Mouse (Mus musculus) limb, embryonic 12.5 days (tissue): Measurements from ENCODE around the gene Pidd1. TPM values are rescaled to one million over a fixed set of nuclear protein-coding genes. Genes with fewer than 3 reads are reported as not detected.

Experiments used
- ATAC-seq: fragments of 200-750 bp; cut with Nextera tagmentation; 2 replicates; pipeline ENCODE4 v1.8.0; 2017; ENCODE audit warnings: low read depth, moderate TSS enrichment; ENCODE audit not compliant: insufficient number of reproducible peaks, insufficient read depth, low FRiP score, low TSS enrichment
- H3K27ac ChIP-seq: fragments of 300-500 bp; sonication (generic); 2 replicates; pipeline ENCODE4 v1.5.1; 2016; ENCODE audit warnings: mild to moderate bottlenecking, moderate library complexity
- H3K27me3 ChIP-seq: fragments of 300-500 bp; sonication (generic); 2 replicates; pipeline ENCODE4 v1.6.1; 2016; ENCODE audit warnings: mild to moderate bottlenecking, moderate library complexity
- H3K36me3 ChIP-seq: fragments of 300-500 bp; sonication (generic); 2 replicates; pipeline ENCODE4 v1.6.1; 2016; ENCODE audit warnings: mild to moderate bottlenecking, moderate library complexity
- H3K4me1 ChIP-seq: fragments of 300-500 bp; sonication (generic); replicated peaks from 2 replicates; pipeline ENCODE4 v1.6.1; 2016
- H3K4me2 ChIP-seq: fragments of 300-500 bp; sonication (generic); 2 replicates; pipeline ENCODE4 v1.6.1; 2016; ENCODE audit warnings: mild to moderate bottlenecking, moderate library complexity
- H3K4me3 ChIP-seq: fragments of 300-500 bp; sonication (generic); replicated peaks from 2 replicates; pipeline ENCODE4 v1.5.1; 2016; ENCODE audit warnings: mild to moderate bottlenecking
- H3K9ac ChIP-seq: fragments of 300-500 bp; sonication (generic); replicated peaks from 2 replicates; pipeline ENCODE4 v1.6.1; 2016; ENCODE audit warnings: mild to moderate bottlenecking, moderate library complexity
- H3K9me3 ChIP-seq: fragments of 300-500 bp; sonication (generic); 2 replicates; pipeline ENCODE4 v1.6.1; 2016; ENCODE audit warnings: mild to moderate bottlenecking, moderate library complexity
- WGBS: fragments of 180-500 bp; shearing (Covaris S2); methylation state at CpG from one replicate; pipeline ENCODE4 v1.1.7; 2016; 5-methylcytosine and 5-hydroxymethylcytosine counted together
- polyA plus RNA-seq: library from polyadenylated mRNA; unstranded; fragments of >200 nt; fragmentation: Nextera tagmentation; extraction: Ambion mirVana; gene quantifications from 2 replicates; pipeline ENCODE4 v1.2.1, GENCODE M21; 2016

The Pidd1 gene
- polyA plus RNA-seq, 1 experiment from 2014 or later: 16.4 TPM

- no peak overlapping the region for H3K27ac ChIP-seq
- H3K4me1 ChIP-seq: peaks cover 13% of the 10 kb centered on the region
- no peaks in the 10 kb centered on the region for H3K9me3 ChIP-seq
- H3K9ac ChIP-seq: no peak overlapping the region
- H3K4me2 ChIP-seq: no peak overlapping the region
- no peak overlapping the region for H3K4me3 ChIP-seq
- ATAC-seq: no peak
- peaks cover 30% of the 10 kb centered on the region for H3K36me3 ChIP-seq
- no peaks in the 10 kb centered on the region for H3K27me3 ChIP-seq
- 76% methylated on average over 12 of the region's 12 CpGs for WGBS
Observed at GRCm38 (mm10) chr7:141426948-141427730, 16.7 kb downstream of the Pidd1 start.

GRCm38 (mm10) chr7:141423811-141424210 is 20.0 kb downstream of the Pidd1 start:
- no peak for ATAC-seq
- peaks cover 6% of the 10 kb centered on the region for H3K4me1 ChIP-seq
- H3K4me2 ChIP-seq: no peak overlapping the region
- no peak overlapping the region for H3K27ac ChIP-seq
- no peak overlapping the region for H3K4me3 ChIP-seq
- H3K9ac ChIP-seq: no peak overlapping the region
- 72% methylated on average over 4 of the region's 4 CpGs for WGBS
- H3K27me3 ChIP-seq: no peaks in the 10 kb centered on the region
- no peaks in the 10 kb centered on the region for H3K9me3 ChIP-seq
- peaks cover 7% of the 10 kb centered on the region; the same call in 1 of the 2 replicates for H3K36me3 ChIP-seq

- no peak overlapping the region for H3K9ac ChIP-seq
- peaks cover 5% of the 10 kb centered on the region; the same call in 1 of the 2 replicates for H3K4me1 ChIP-seq
- no peak overlapping the region for H3K27ac ChIP-seq
- H3K4me2 ChIP-seq: no peak overlapping the region
- no peaks in the 10 kb centered on the region for H3K36me3 ChIP-seq
- ATAC-seq: no peak
- WGBS: 78% methylated on average over 9 of the region's 9 CpGs
- H3K4me3 ChIP-seq: no peak overlapping the region
- 0 out of 2 replicates have a peak, but pooled peaks cover 3% of the 10 kb centered on the region for H3K27me3 ChIP-seq
- H3K9me3 ChIP-seq: no peaks in the 10 kb centered on the region
Observed at GRCm38 (mm10) chr7:141420030-141420702, 23.7 kb downstream of the Pidd1 start.

GRCm38 (mm10) chr7:141418970-141419369 is 24.9 kb downstream of the Pidd1 start:
- Histone ChIP-seq H3K9ac (no peak overlapping the region), H3K4me1 (peaks cover 5% of the 10 kb centered on the region; the same call in 1 of the 2 replicates), H3K36me3 (no peaks in the 10 kb centered on the region), H3K27ac (no peak overlapping the region), H3K27me3 (0 out of 2 replicates have a peak, but pooled peaks cover 3% of the 10 kb centered on the region), H3K9me3 (no peaks in the 10 kb centered on the region), H3K4me3 (no peak overlapping the region), H3K4me2 (no peak overlapping the region)
- 48% methylated on average over 7 of the region's 7 CpGs for WGBS
- no peak for ATAC-seq

GRCm38 (mm10) chr7:141417731-141418681 is 25.8 kb downstream of the Pidd1 start:
- no peak for ATAC-seq
- Histone ChIP-seq H3K4me3 (no peak overlapping the region), H3K9ac (no peak overlapping the region), H3K4me2 (no peak overlapping the region), H3K9me3 (no peaks in the 10 kb centered on the region), H3K36me3 (no peaks in the 10 kb centered on the region), H3K27me3 (0 out of 2 replicates have a peak, but pooled peaks cover 3% of the 10 kb centered on the region), H3K27ac (no peak overlapping the region), H3K4me1 (peaks cover 9% of the 10 kb centered on the region; the same call in 1 of the 2 replicates)
- WGBS: 73% methylated on average over 8 of the region's 8 CpGs

GRCm38 (mm10) chr7:141416144-141416841 is 27.5 kb downstream of the Pidd1 start:
- Histone ChIP-seq H3K4me1 (peaks cover 13% of the 10 kb centered on the region; the same call in 1 of the 2 replicates), H3K27ac (no peak overlapping the region), H3K36me3 (peaks cover 7% of the 10 kb centered on the region; the same call in 1 of the 2 replicates), H3K4me2 (no peak overlapping the region), H3K4me3 (no peak overlapping the region), H3K27me3 (0 out of 2 replicates have a peak, but pooled peaks cover 3% of the 10 kb centered on the region), H3K9me3 (no peaks in the 10 kb centered on the region), H3K9ac (no peak overlapping the region)
- WGBS: 86% methylated on average over 6 of the region's 6 CpGs
- no peak for ATAC-seq

GRCm38 (mm10) chr7:141413809-141414584 is 29.8 kb downstream of the Pidd1 start, which contains the start of gene Gatd1:
TSS of gene Gatd1 (minus strand) at chr7:141414136.
- Histone ChIP-seq H3K27ac (peak within 1 kb of the TSS; percentile 82), H3K27me3 (0 out of 2 replicates have a peak, but pooled peaks cover 3% of the 10 kb centered on the region), H3K4me3 (peak within 1 kb of the TSS; percentile 80), H3K4me2 (peak within 1 kb of the TSS; percentile 92), H3K9me3 (no peaks in the 10 kb centered on the region), H3K9ac (peak within 1 kb of the TSS; percentile 86), H3K36me3 (peaks cover 30% of the 10 kb centered on the region), H3K4me1 (peaks cover 12% of the 10 kb centered on the region)
- ATAC-seq: peak; percentile 82
- WGBS: under 1% methylated on average over 56 of the region's 56 CpGs

GRCm38 (mm10) chr7:141413331-141413730 is 30.5 kb downstream of the Pidd1 start:
- Histone ChIP-seq H3K27ac (peak overlapping the region; percentile 82), H3K9ac (peak overlapping the region; percentile 86), H3K4me2 (peak overlapping the region; percentile 92), H3K9me3 (no peaks in the 10 kb centered on the region), H3K4me3 (peak overlapping the region; percentile 80), H3K4me1 (peaks cover 8% of the 10 kb centered on the region), H3K27me3 (0 out of 2 replicates have a peak, but pooled peaks cover 3% of the 10 kb centered on the region), H3K36me3 (peaks cover 37% of the 10 kb centered on the region)
- WGBS: 3% methylated on average over 16 of the region's 16 CpGs
- ATAC-seq: peak; percentile 5; the same call in 1 of the 2 replicates

GRCm38 (mm10) chr7:141411667-141412066 is 32.2 kb downstream of the Pidd1 start:
- WGBS: 76% methylated on average over 1 of the region's 1 CpGs

More at GRCm38 (mm10) chr7:141411667-141412066, 32.2 kb downstream of the Pidd1 start:
- Histone ChIP-seq H3K9me3 (no peaks in the 10 kb centered on the region), H3K27ac (no peak overlapping the region), H3K36me3 (peaks cover 47% of the 10 kb centered on the region), H3K4me2 (no peak overlapping the region), H3K4me1 (peaks cover 8% of the 10 kb centered on the region), H3K27me3 (no peaks in the 10 kb centered on the region), H3K4me3 (no peak overlapping the region), H3K9ac (no peak overlapping the region)
- no peak for ATAC-seq
